Mouse (Mus musculus): Measurements from ENCODE around the gene Ppp6r2. TPM values are rescaled to one million over a fixed set of nuclear protein-coding genes. Genes with fewer than 3 reads are reported as not detected.

Ppp6r2 gene
- polyA plus RNA-seq, 1 experiment from 2014 or later: 16.4 TPM

DNA sequence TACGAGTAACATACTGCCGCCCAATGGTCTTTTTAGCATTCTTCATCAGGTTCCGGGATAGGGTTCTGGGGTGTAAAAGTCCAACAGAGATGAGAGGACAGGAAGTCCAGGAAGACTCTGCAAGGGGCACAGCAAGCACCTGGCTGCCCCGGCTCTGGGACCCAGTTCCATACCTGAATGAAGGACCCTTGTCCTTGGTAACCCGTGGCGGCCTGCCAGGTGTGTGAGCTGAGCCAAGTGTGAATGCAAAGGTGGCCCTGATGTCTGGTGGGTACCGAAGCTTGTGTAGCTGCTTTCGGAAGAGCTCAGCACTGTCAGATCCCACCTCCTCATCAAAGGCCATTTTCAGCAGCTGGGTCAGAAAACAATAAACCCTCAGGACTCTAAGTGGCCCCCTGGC, 89.2 kb downstream of the Ppp6r2 start:
- Histone ChIP-seq H3K36me3 (ENCODE audit: control insufficient read depth, insufficient read depth) (peaks cover 39% of the 10 kb centered on the region), H3K9ac (ENCODE audit: low read depth, low read length) (no peak overlapping the region), H3K27me3 (ENCODE audit: control insufficient read depth, insufficient read depth, low read depth, low read length) (no peaks in the 10 kb centered on the region), H3K4me2 (ENCODE audit: low read depth, low read length) (no peak overlapping the region), H3K9me3 (replicated peaks; ENCODE audit: control insufficient read depth, low read length) (no peaks in the 10 kb centered on the region), H3K4me3 (ENCODE audit: low read depth, low read length) (no peak overlapping the region), H3K27ac (ENCODE audit: low read length) (no peak overlapping the region), H3K4me1 (ENCODE audit: control insufficient read depth, low read depth, low read length) (peaks cover 6% of the 10 kb centered on the region)
- WGBS (ENCODE audit: insufficient replicate concordance): 88% methylated on average over 8 of the region's 8 CpGs
- no peak for ATAC-seq (ENCODE audit: low read depth)

DNA sequence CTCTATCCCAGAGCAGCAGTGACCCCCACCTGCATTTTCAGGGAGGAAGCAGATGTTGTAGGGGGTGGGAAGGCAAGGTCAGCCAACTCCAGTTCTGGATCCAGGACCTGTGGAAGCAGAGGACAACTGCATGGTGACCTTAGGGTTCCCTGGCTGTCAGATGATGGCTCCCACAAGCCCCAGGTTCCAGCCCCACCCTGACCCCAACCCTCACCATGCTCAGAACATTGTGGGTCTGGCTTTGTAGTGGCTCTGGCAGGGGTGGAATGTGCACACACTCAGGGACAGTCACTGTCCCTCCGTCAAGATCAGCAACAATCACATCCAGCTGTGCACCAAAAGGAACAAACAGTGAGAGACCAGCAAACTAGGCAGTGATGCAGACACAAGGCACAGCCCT, 94.6 kb downstream of the Ppp6r2 start:
- Histone ChIP-seq H3K36me3 (ENCODE audit: control insufficient read depth, insufficient read depth) (peaks cover 31% of the 10 kb centered on the region), H3K9ac (ENCODE audit: low read depth, low read length) (no peak overlapping the region), H3K27ac (ENCODE audit: low read length) (no peak overlapping the region), H3K27me3 (ENCODE audit: control insufficient read depth, insufficient read depth, low read depth, low read length) (no peaks in the 10 kb centered on the region), H3K4me3 (ENCODE audit: low read depth, low read length) (no peak overlapping the region), H3K4me1 (ENCODE audit: control insufficient read depth, low read depth, low read length) (peaks cover 12% of the 10 kb centered on the region), H3K9me3 (replicated peaks; ENCODE audit: control insufficient read depth, low read length) (no peaks in the 10 kb centered on the region), H3K4me2 (ENCODE audit: low read depth, low read length) (no peak overlapping the region)
- no peak for ATAC-seq (ENCODE audit: low read depth)
- WGBS (ENCODE audit: insufficient replicate concordance): 60% methylated on average over 1 of the region's 1 CpGs

DNA sequence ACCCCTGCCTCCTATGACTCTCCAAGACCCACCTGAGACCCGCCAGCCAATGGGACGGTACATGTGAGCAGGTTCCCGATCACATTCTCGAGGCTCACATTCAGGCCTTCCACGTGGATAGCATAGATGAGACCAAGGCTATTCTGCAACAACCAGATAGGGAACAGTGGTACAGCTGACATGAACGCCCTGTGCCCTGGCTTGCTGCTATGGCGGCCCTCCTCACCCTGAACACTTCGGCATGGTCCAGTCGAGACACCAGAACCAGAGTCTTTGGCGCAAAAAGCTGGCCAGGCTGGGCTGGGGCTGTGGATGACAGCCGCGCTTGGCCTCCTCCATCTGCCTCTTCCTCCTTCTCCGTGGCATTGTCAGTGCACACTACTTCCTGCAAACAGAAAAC, 96.1 kb downstream of the Ppp6r2 start:
- H3K4me3 ChIP-seq (ENCODE audit: low read depth, low read length): no peak overlapping the region
- no peaks in the 10 kb centered on the region for H3K9me3 ChIP-seq (replicated peaks; ENCODE audit: control insufficient read depth, low read length)
- H3K4me1 ChIP-seq (ENCODE audit: control insufficient read depth, low read depth, low read length): peaks cover 16% of the 10 kb centered on the region
- H3K4me2 ChIP-seq (ENCODE audit: low read depth, low read length): no peak overlapping the region
- peaks cover 21% of the 10 kb centered on the region for H3K36me3 ChIP-seq (ENCODE audit: control insufficient read depth, insufficient read depth)
- 70% methylated on average over 13 of the region's 13 CpGs for WGBS (ENCODE audit: insufficient replicate concordance)
- ATAC-seq (ENCODE audit: low read depth): no peak
- H3K9ac ChIP-seq (ENCODE audit: low read depth, low read length): no peak overlapping the region
- no peaks in the 10 kb centered on the region for H3K27me3 ChIP-seq (ENCODE audit: control insufficient read depth, insufficient read depth, low read depth, low read length)
- no peak overlapping the region for H3K27ac ChIP-seq (ENCODE audit: low read length)

DNA sequence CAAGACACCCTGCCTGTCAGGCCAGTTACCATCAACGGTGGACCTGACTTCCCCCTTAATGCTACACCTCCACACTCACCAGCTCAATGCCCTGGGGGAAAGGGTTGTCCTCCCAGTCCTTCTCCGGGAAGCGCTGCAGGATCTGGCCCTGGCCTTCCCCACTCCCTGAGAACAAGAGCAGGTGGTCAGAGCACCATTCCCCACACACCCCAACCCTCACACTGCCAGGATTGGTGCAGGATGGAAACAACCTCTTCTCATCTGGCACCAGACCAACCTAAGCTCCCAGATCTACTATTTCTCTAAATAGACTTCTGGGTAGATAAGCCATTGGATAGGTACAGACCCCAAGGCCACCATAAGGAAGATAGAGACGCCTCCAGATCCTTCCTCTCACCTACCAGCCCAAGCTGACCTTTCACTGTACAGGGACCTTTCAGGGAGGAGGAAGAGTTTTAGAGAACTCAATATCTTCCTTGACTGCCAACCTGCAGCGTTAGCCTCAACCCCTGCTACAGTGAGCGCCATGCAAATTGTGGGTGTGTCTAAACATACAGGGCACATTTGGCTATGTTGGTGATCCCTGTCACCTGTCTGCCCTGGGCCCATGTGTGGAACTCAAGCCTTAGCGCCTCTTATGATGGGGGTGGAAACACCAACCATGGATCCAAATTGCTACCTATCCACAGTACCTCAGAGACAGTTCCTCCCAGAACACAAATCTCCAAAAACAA, 97.2 kb downstream of the Ppp6r2 start:
- no peak for ATAC-seq (ENCODE audit: low read depth)
- Histone ChIP-seq H3K4me2 (ENCODE audit: low read depth, low read length) (no peak overlapping the region), H3K4me1 (ENCODE audit: control insufficient read depth, low read depth, low read length) (peaks cover 27% of the 10 kb centered on the region), H3K27me3 (ENCODE audit: control insufficient read depth, insufficient read depth, low read depth, low read length) (no peaks in the 10 kb centered on the region), H3K36me3 (ENCODE audit: control insufficient read depth, insufficient read depth) (peaks cover 11% of the 10 kb centered on the region), H3K9me3 (replicated peaks; ENCODE audit: control insufficient read depth, low read length) (no peaks in the 10 kb centered on the region), H3K9ac (ENCODE audit: low read depth, low read length) (no peak overlapping the region), H3K4me3 (ENCODE audit: low read depth, low read length) (no peak overlapping the region), H3K27ac (ENCODE audit: low read length) (no peak overlapping the region)
- 75% methylated on average over 7 of the region's 7 CpGs for WGBS (ENCODE audit: insufficient replicate concordance)

DNA sequence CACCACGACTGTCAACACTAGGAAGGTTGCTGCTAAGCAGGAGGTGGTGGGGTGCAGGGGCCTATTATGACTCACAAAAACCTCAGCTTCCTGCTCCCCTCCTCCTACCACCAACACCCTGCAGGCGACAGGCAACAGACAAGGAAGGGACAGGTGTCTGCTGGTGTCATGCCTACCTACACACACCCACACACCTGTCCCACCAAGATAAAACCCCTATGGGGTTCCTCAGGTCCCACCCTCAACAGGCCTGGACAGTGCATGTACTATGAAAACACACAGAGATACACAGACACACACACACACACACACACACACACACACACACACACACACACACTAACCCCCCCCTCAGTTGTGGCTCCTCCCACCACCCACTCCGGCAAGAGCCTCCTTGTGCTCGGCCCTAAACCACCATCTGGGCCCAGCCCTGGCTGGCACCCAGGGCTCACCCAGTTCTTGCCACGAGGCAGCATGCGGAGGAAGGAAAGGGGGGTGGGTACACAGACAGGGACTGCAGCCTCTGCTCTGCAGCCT, 98.7 kb downstream of the Ppp6r2 start:
- H3K9me3 ChIP-seq (replicated peaks; ENCODE audit: control insufficient read depth, low read length): no peaks in the 10 kb centered on the region
- no peak overlapping the region for H3K27ac ChIP-seq (ENCODE audit: low read length)
- no peak for ATAC-seq (ENCODE audit: low read depth)
- no peak overlapping the region for H3K9ac ChIP-seq (ENCODE audit: low read depth, low read length)
- peaks cover 8% of the 10 kb centered on the region for H3K36me3 ChIP-seq (ENCODE audit: control insufficient read depth, insufficient read depth)
- H3K4me3 ChIP-seq (ENCODE audit: low read depth, low read length): no peak overlapping the region
- H3K4me1 ChIP-seq (ENCODE audit: control insufficient read depth, low read depth, low read length): peaks cover 36% of the 10 kb centered on the region
- H3K4me2 ChIP-seq (ENCODE audit: low read depth, low read length): no peak overlapping the region
- WGBS (ENCODE audit: insufficient replicate concordance): 11% methylated on average over 6 of the region's 6 CpGs
- H3K27me3 ChIP-seq (ENCODE audit: control insufficient read depth, insufficient read depth, low read depth, low read length): no peaks in the 10 kb centered on the region

DNA sequence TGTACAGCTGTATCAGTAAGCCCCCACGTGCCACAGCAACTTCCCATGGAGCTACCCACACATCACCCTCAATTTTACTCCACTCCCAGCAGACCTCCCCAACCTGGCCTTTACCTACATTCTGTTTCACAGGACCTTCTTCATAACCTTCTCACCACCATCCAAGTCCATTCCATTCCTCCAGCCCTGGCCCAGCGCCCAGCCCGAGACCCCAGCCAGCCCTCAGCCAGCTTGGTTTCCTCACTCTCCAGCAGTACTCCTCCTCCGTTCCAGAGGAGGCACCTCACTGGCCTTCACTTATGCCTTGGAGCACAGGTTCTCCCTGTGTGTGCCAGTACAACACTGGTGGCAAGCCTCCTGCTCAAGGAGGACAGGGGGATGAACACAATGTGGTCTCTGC, 102.0 kb downstream of the Ppp6r2 start:
- H3K9ac ChIP-seq (ENCODE audit: low read depth, low read length): no peak overlapping the region
- 67% methylated on average over 4 of the region's 4 CpGs for WGBS (ENCODE audit: insufficient replicate concordance)

DNA sequence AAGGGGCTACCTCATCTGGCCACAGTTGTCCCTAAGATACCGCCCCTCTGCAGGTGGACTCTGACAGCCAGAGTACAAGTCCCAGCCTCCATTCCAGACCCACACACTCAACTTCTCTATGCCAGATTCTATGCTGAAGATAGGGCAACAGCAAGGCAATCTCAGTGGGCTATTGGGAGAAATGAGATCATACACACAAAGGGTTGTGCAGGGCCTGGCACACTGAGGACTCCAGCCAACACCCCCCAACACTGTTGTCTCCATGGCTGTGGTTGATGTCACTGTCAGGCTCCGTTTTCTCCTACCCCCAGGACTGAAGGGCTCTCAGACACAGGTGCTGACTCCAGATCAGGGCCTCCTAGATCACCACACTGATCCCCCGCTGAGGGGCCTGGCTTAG, 102.8 kb downstream of the Ppp6r2 start:
- H3K4me1 ChIP-seq (ENCODE audit: control insufficient read depth, low read depth, low read length): peaks cover 42% of the 10 kb centered on the region
- no peak for ATAC-seq (ENCODE audit: low read depth)

More for the DNA sequence above, 102.0 kb downstream of the Ppp6r2 start:
- Histone ChIP-seq H3K27me3 (ENCODE audit: control insufficient read depth, insufficient read depth, low read depth, low read length) (no peaks in the 10 kb centered on the region), H3K4me2 (ENCODE audit: low read depth, low read length) (peak overlapping the region; percentile 82), H3K36me3 (ENCODE audit: control insufficient read depth, insufficient read depth) (no peaks in the 10 kb centered on the region), H3K9me3 (replicated peaks; ENCODE audit: control insufficient read depth, low read length) (no peaks in the 10 kb centered on the region), H3K4me3 (ENCODE audit: low read depth, low read length) (no peak overlapping the region), H3K4me1 (ENCODE audit: control insufficient read depth, low read depth, low read length) (peaks cover 42% of the 10 kb centered on the region), H3K27ac (ENCODE audit: low read length) (no peak overlapping the region)
- ATAC-seq (ENCODE audit: low read depth): no peak

DNA sequence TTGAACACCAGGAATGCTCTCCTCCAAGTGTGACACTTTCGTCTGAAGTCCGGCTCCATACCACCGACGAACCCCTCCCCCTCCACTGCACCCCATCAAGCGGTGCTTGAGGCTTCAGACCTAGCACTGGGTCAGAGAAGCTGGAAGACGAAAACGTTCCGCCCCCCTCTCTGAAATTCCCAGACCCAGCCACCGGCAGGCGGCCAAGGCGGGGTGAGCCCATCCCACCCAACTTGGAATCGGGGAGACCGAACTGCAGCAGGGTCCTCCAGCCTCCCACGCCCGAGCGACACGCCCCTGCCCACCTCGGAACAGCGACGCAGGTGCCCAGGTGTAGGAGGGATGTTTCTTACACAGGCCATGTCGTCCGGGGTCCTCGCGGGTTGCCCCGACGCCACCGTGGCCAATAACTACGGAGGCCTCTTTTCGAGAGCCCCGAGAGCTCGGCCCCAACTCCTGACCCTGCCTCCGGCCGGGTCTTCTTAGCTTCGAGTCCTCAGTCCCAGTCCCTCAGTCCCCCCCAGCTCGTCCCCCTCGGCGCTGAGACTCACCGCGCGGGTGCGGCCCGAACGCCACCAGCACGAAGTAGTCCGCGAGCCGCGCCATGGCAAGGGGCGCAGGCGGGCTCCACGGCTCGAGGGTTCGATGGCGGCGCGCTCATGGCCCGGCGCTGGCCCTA, 103.3 kb downstream of the Ppp6r2 start:
- Histone ChIP-seq H3K9ac (ENCODE audit: low read depth, low read length) (peak overlapping the region; percentile 96), H3K27me3 (ENCODE audit: control insufficient read depth, insufficient read depth, low read depth, low read length) (no peaks in the 10 kb centered on the region), H3K27ac (ENCODE audit: low read length) (peak overlapping the region; percentile 41), H3K4me3 (ENCODE audit: low read depth, low read length) (peak overlapping the region; percentile 97), H3K4me2 (ENCODE audit: low read depth, low read length) (peak overlapping the region; percentile 82), H3K36me3 (ENCODE audit: control insufficient read depth, insufficient read depth) (no peaks in the 10 kb centered on the region), H3K4me1 (ENCODE audit: control insufficient read depth, low read depth, low read length) (peaks cover 42% of the 10 kb centered on the region), H3K9me3 (replicated peaks; ENCODE audit: control insufficient read depth, low read length) (no peaks in the 10 kb centered on the region)
- peak; percentile 17 for ATAC-seq (ENCODE audit: low read depth)
- whole genome bisulfite sequencing (ENCODE audit: insufficient replicate concordance): under 1% methylated on average over 58 of the region's 58 CpGs

More for the DNA sequence above, 102.8 kb downstream of the Ppp6r2 start:
- WGBS (ENCODE audit: insufficient replicate concordance): 29% methylated on average over 3 of the region's 3 CpGs
- Histone ChIP-seq H3K36me3 (ENCODE audit: control insufficient read depth, insufficient read depth) (no peaks in the 10 kb centered on the region), H3K4me2 (ENCODE audit: low read depth, low read length) (peak overlapping the region; percentile 82), H3K27ac (ENCODE audit: low read length) (no peak overlapping the region), H3K9ac (ENCODE audit: low read depth, low read length) (peak overlapping the region; percentile 96), H3K9me3 (replicated peaks; ENCODE audit: control insufficient read depth, low read length) (no peaks in the 10 kb centered on the region), H3K27me3 (ENCODE audit: control insufficient read depth, insufficient read depth, low read depth, low read length) (no peaks in the 10 kb centered on the region), H3K4me3 (ENCODE audit: low read depth, low read length) (peak overlapping the region; percentile 97)

DNA sequence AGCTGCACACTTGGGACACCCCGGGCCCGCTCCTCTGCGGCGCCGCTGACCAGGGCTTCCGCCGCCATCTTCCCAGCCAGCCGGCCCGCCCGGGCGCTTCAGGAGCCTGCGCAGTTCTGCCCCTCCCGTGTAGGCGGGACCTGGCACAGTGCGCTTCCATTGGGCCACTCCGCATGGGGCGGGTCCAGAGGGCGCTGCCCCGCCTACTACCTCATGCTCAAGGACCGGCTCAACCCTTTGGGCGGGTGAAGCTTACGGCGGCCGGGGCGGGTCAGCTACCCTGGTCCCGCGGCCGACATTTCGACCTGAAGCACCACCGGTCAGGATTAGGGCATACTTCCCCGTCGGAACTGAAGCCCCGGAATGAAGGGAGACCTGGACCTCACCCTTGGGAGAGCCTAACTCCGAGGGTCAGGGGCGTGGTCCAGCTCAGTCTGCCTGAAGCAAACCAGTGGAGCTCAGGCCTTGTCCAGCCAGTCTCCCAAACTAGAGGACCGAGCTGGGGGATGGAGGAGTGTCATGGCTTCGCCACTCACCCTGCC, 103.9 kb downstream of the Ppp6r2 start, which contains the start of gene Sbf1:
TSS of gene Sbf1 (minus strand) at position 122 of the 542 bp plus-strand sequence.
- WGBS (ENCODE audit: insufficient replicate concordance): under 1% methylated on average over 37 of the region's 37 CpGs
- H3K4me2 ChIP-seq (ENCODE audit: low read depth, low read length): peak within 1 kb of the TSS; percentile 93
- H3K27me3 ChIP-seq (ENCODE audit: control insufficient read depth, insufficient read depth, low read depth, low read length): no peaks in the 10 kb centered on the region
- H3K9me3 ChIP-seq (replicated peaks; ENCODE audit: control insufficient read depth, low read length): no peaks in the 10 kb centered on the region
- H3K4me3 ChIP-seq (ENCODE audit: low read depth, low read length): peak within 1 kb of the TSS; percentile 97
- ATAC-seq (ENCODE audit: low read depth): peak; percentile 100
- H3K36me3 ChIP-seq (ENCODE audit: control insufficient read depth, insufficient read depth): no peaks in the 10 kb centered on the region
- peak within 1 kb of the TSS; percentile 59 for H3K27ac ChIP-seq (ENCODE audit: low read length)
- H3K4me1 ChIP-seq (ENCODE audit: control insufficient read depth, low read depth, low read length): peaks cover 36% of the 10 kb centered on the region
- H3K9ac ChIP-seq (ENCODE audit: low read depth, low read length): peak within 1 kb of the TSS; percentile 96
